Mouse (Mus musculus) cerebellum, adult 2 months (tissue): ENCODE measurements around the gene Zfp710. TPM values are rescaled to one million over a fixed set of nuclear protein-coding genes. Genes with fewer than 3 reads are reported as not detected.
A peak's percentile ranks its signal among the peaks of the same experiment; 100 is the strongest.

Experiments
- DNase-seq, 2 experiments: peaks; one replicate each; pipeline ENCODE4 v3.0.0; 2021
- H3K27ac ChIP-seq: fragments of 200-500 bp; 2 replicates; pipeline ENCODE4 v1.5.1; 2012; ENCODE audit warnings: low read length, control low read depth, inconsistent platforms; ENCODE audit not compliant: insufficient read depth
- H3K27me3 ChIP-seq: fragments of 200-500 bp; 2 replicates; pipeline ENCODE4 v1.6.1; 2012; ENCODE audit warnings: inconsistent platforms, mild to moderate bottlenecking, low read length, moderate library complexity; ENCODE audit not compliant: control insufficient read depth, insufficient read depth
- H3K4me1 ChIP-seq: fragments of 200-500 bp; 2 replicates; pipeline ENCODE4 v1.6.1; 2011; ENCODE audit warnings: low read length; ENCODE audit not compliant: control insufficient read depth, insufficient read depth
- H3K4me3 ChIP-seq: fragments of 200-500 bp; replicated peaks from 2 replicates; pipeline ENCODE3; 2011; ENCODE audit warnings: mild to moderate bottlenecking, low read depth, low read length, control low read depth; ENCODE audit not compliant: insufficient read depth
- CTCF ChIP-seq: fragments of 200-500 bp; IDR thresholded peaks from 2 replicates; pipeline ENCODE4 v1.5.1; 2011; ENCODE audit warnings: low read depth, mild to moderate bottlenecking, control low read depth, low read length, moderate library complexity, borderline replicate concordance; ENCODE audit not compliant: insufficient read depth
- POLR2A ChIP-seq: fragments of 200-500 bp; IDR thresholded peaks from 2 replicates; pipeline ENCODE4 v1.6.1; 2011; ENCODE audit warnings: low read length, control low read depth, borderline replicate concordance; ENCODE audit not compliant: insufficient read depth
- WGBS: fragments of 180-500 bp; shearing (Covaris S2); methylation state at CpG from one replicate; pipeline ENCODE4 v1.1.7; 2018; 5-methylcytosine and 5-hydroxymethylcytosine counted together
- polyA plus RNA-seq: library from polyadenylated mRNA; depleted of rRNA; stranded (reverse); fragments of >200 nt; gene quantifications from 2 replicates; pipeline ENCODE4 v1.2.3, GENCODE M21; 2012

Gene Zfp710
- polyA plus RNA-seq, 1 experiment = 10.9 TPM

DNA sequence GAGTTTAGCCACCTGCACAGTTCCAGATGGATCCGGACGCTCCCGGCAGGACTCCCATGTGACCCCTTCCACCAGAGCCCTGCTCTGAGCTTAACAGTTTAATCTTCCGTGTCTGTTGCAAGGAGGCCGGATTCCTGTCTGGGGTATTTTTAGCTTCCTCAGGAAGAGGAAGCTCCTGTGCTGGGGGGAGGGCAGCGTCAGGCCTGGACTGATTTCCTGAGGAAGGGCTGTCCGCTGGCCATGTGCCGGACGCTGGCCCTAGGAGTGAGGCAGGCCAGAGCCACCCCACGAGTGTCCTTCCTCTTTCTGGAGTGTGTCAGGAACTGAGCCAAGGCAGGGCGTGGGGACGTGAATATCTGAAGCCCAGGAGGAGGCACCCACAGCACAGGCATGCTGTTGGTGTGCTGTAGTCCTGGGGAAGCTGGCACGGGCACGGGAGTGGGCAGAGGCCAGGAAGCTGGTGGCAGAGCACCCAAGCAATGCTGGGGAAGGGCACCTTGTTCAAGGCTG lies 54.2 kb downstream of the Zfp710 start:
- peak; percentile 89 to 94 for DNase-seq
- peak overlapping the region; percentile 20 for H3K27ac ChIP-seq
- 1% methylated on average over 14 of the region's 14 CpGs for WGBS

GRCm38 (mm10) chr7:80081586-80082554 lies 57.3 kb downstream of the Zfp710 start:
- TF ChIP-seq CTCF (no peak), POLR2A (no peak)
- 86% methylated on average over 42 of the region's 42 CpGs for WGBS
- no peak for DNase-seq
- Histone ChIP-seq H3K4me1 (peaks cover 12% of the 10 kb centered on the region), H3K27ac (no peak overlapping the region), H3K4me3 (no peak overlapping the region), H3K27me3 (no peaks in the 10 kb centered on the region)

More for the DNA sequence above, 54.2 kb downstream of the Zfp710 start:
- TF ChIP-seq CTCF (no peak), POLR2A (0 out of 2 replicates have a peak, but pooled peaks have one; percentile 6)
- Histone ChIP-seq H3K4me1 (peaks cover 15% of the 10 kb centered on the region), H3K27me3 (no peaks in the 10 kb centered on the region), H3K4me3 (no peak overlapping the region)

GRCm38 (mm10) chr7:80084484-80084931 lies 59.9 kb downstream of the Zfp710 start:
- no peaks in the 10 kb centered on the region for H3K4me1 ChIP-seq
- H3K4me3 ChIP-seq = no peak overlapping the region
- H3K27me3 ChIP-seq = no peaks in the 10 kb centered on the region
- peak; percentile 55; the same call in 1 of the 2 replicates for TF ChIP-seq CTCF
- no peak for TF ChIP-seq POLR2A
- H3K27ac ChIP-seq = no peak overlapping the region
- 69% methylated on average over 7 of the region's 7 CpGs for WGBS
- DNase-seq = no peak

DNA sequence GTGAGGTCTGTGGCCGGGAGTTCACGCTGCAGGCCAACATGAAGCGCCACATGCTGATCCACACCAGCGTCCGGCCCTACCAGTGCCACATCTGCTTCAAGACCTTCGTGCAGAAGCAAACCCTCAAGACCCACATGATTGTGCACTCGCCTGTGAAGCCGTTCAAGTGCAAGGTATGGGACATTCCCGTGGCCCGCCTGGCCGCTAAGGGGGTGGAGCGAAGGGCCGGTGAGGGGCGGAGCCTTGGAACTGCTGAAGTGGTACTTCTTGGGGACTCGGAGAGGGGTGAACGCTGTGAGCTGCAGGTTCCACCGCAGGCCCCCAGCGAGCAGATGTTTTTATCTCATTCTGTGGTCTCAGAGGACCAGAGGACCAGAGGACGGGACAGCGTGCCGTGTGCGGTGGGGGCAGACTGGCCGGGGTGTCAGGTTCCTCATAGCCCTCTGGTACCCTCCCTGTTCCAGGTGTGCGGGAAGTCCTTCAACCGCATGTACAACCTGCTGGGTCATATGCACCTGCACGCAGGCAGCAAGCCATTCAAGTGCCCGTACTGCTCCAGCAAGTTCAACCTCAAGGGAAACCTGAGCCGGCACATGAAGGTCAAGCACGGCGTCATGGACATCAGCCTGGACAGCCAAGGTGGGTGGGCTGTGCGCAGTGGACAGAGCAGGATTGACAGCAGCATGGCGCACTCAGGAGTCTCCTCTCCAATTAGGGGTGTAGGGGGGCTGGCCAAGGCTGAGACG lies 61.5 kb downstream of the Zfp710 start:
- no peaks in the 10 kb centered on the region for H3K27me3 ChIP-seq
- H3K4me3 ChIP-seq = no peak overlapping the region
- DNase-seq = no peak
- H3K27ac ChIP-seq = no peak overlapping the region
- H3K4me1 ChIP-seq = no peaks in the 10 kb centered on the region
- TF ChIP-seq POLR2A (no peak), CTCF (no peak)
- WGBS = 83% methylated on average over 33 of the region's 33 CpGs

DNA sequence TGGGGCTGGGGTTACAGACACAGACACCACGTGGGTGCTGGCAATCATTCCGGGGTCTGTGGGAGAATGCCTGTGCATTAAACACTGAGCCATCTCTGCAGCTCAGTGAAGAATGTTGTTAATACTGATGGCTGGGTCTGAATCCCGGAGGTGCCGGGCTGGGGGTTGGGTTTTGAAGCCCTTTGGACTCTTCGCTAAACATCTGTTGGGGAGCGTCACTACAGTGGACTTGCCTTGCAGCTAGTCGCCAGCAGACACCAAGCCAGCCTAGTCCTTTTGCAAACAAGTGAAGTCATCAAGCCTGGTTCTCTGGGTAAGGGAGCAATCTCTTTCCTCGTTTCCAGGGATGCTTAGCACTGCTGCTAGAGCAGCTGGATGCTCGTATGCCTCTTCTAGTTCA lies 63.6 kb downstream of the Zfp710 start:
- 75% methylated on average over 9 of the region's 9 CpGs for WGBS
- peaks cover 11% of the 10 kb centered on the region for H3K4me1 ChIP-seq
- TF ChIP-seq POLR2A = no peak
- no peak overlapping the region for H3K4me3 ChIP-seq
- DNase-seq = no peak
- no peaks in the 10 kb centered on the region for H3K27me3 ChIP-seq
- H3K27ac ChIP-seq = no peak overlapping the region

- H3K27me3 ChIP-seq = no peaks in the 10 kb centered on the region
- 82% methylated on average over 18 of the region's 18 CpGs for WGBS
- no peak overlapping the region for H3K4me3 ChIP-seq
- no peak overlapping the region for H3K27ac ChIP-seq
- TF ChIP-seq CTCF (no peak), POLR2A (no peak)
- H3K4me1 ChIP-seq = peaks cover 14% of the 10 kb centered on the region
- no peak for DNase-seq
These were observed 65.8 kb downstream of the Zfp710 start for GRCm38 (mm10) chr7:80090191-80091003.

- Histone ChIP-seq H3K4me1 (peaks cover 21% of the 10 kb centered on the region), H3K4me3 (no peak overlapping the region), H3K27ac (no peak overlapping the region), H3K27me3 (no peaks in the 10 kb centered on the region)
- DNase-seq = no peak
- TF ChIP-seq POLR2A (no peak), CTCF (no peak)
- WGBS = 71% methylated on average over 13 of the region's 13 CpGs
These were observed 66.6 kb downstream of the Zfp710 start for GRCm38 (mm10) chr7:80091004-80091865.
